In genomic region chr5:144100149-144100935, GRCm38 (mm10) we compare ENCODE assay signal across 8 mouse cellular contexts. TPM values are rescaled to one million over a fixed set of nuclear protein-coding genes. Genes with fewer than 3 reads are reported as not detected.
A peak's percentile ranks its signal among the peaks of the same experiment; 100 is the strongest.
DNase-seq lines count a peak whose midpoint lies in the region; ATAC-seq and TF ChIP-seq lines count a peak whose summit lies in the region.

Gene Lmtk2, plus strand, starts transcription at chr5:144100436.

- peak; percentile 76; the same call in 1 of the 2 replicates for TF ChIP-seq POLR2A in liver, adult 2 months (IDR thresholded peaks at IDR 0.05; ENCODE audit: extremely low read depth, insufficient read depth, low read length)
- TF ChIP-seq POLR2A in myocyte (IDR thresholded peaks at IDR 0.05; ENCODE audit: insufficient read length, low read depth): peak; percentile 96

- H3K79me2 ChIP-seq in liver, adult 2 months (ENCODE audit: control insufficient read depth, insufficient read depth, low read length): peaks cover 13% of the 10 kb centered on the region; the same call in 1 of the 2 replicates
- H3K79me2 ChIP-seq in myocyte (ENCODE audit: control insufficient read depth, insufficient read depth): peaks cover 17% of the 10 kb centered on the region

- no peaks in the 10 kb centered on the region for H3K9me3 ChIP-seq in heart, embryonic 11.5 days (replicated peaks; ENCODE audit: control insufficient read depth, low read length)
- no peaks in the 10 kb centered on the region for H3K9me3 ChIP-seq in kidney, embryonic 16.5 days (ENCODE audit: low read length)

- H3K4me1 ChIP-seq in heart, embryonic 11.5 days (ENCODE audit: control insufficient read depth, insufficient read depth, low read length): peaks cover 15% of the 10 kb centered on the region
- H3K4me1 ChIP-seq in kidney, embryonic 16.5 days (ENCODE audit: insufficient read depth, low read length): peaks cover 18% of the 10 kb centered on the region
- no peaks in the 10 kb centered on the region for H3K4me1 ChIP-seq in liver, adult 2 months (ENCODE audit: control insufficient read depth, insufficient read depth, low read length)

- no peaks in the 10 kb centered on the region for H3K36me3 ChIP-seq in heart, embryonic 11.5 days (ENCODE audit: control insufficient read depth, insufficient read depth, low read length)
- H3K36me3 ChIP-seq in kidney, embryonic 16.5 days (ENCODE audit: insufficient read depth, low read length): no peaks in the 10 kb centered on the region
- no peaks in the 10 kb centered on the region for H3K36me3 ChIP-seq in liver, adult 2 months (ENCODE audit: control insufficient read depth, insufficient read depth, low read length)
- H3K36me3 ChIP-seq in myocyte (ENCODE audit: control insufficient read depth, insufficient read depth): no peaks in the 10 kb centered on the region
- H3K36me3 ChIP-seq in splenic B cell, adult 2 months (ENCODE audit: control insufficient read depth, insufficient read depth, low read length, poor library complexity, severe bottlenecking): no peaks in the 10 kb centered on the region

- ATAC-seq in erythroblast, adult 5-6 weeks (replicated peaks; ENCODE audit: low FRiP score, poor library complexity, severe bottlenecking): peak; percentile 99
- peak; percentile 99 for ATAC-seq in heart, embryonic 11.5 days (replicated peaks; ENCODE audit: insufficient number of reproducible peaks, low FRiP score, low TSS enrichment)
- ATAC-seq in kidney, embryonic 16.5 days (ENCODE audit: low FRiP score, low TSS enrichment): peak; percentile 98

- DNase-seq in B cell, adult 2 months: peak; percentile 96 to 97
- DNase-seq in brain, adult 2 months (ENCODE audit: low read depth, low spot score): peak; percentile 98
- peak; percentile 80 for DNase-seq in liver, adult 2 months (ENCODE audit: extremely low read depth, low read depth, low spot score)
- peak; percentile 97 for DNase-seq in splenic B cell, adult 2 months (ENCODE audit: low read depth, low spot score)

- WGBS in heart, embryonic 11.5 days (ENCODE audit: insufficient replicate concordance): under 1% methylated on average over 76 of the region's 90 CpGs
- WGBS in kidney, embryonic 16.5 days: under 1% methylated on average over 68 of the region's 90 CpGs
- WGBS in liver, adult 2 months: under 1% methylated on average over 87 of the region's 90 CpGs

- peak; percentile 89 for TF ChIP-seq CTCF in liver, adult 2 months (IDR thresholded peaks at IDR 0.05; ENCODE audit: low read depth, low read length)

- H3K4me2 ChIP-seq in heart, embryonic 11.5 days: peak within 1 kb of the TSS; percentile 70
- H3K4me2 ChIP-seq in kidney, embryonic 16.5 days (replicated peaks; ENCODE audit: low read depth, low read length): peak within 1 kb of the TSS; percentile 83
- H3K4me2 ChIP-seq in myocyte (ENCODE audit: low read depth): peak within 1 kb of the TSS; percentile 79

- peak within 1 kb of the TSS; percentile 76 for H3K27ac ChIP-seq in heart, embryonic 11.5 days (ENCODE audit: low read depth, low read length)
- peak within 1 kb of the TSS; percentile 78 for H3K27ac ChIP-seq in kidney, embryonic 16.5 days (ENCODE audit: low read length)
- 0 out of 2 replicates have a peak within 1 kb of the TSS, but pooled peaks have one; percentile 24 for H3K27ac ChIP-seq in liver, adult 2 months (replicated peaks; ENCODE audit: insufficient read depth, low read depth, low read length)

- peak within 1 kb of the TSS; percentile 100 for H3K4me3 ChIP-seq in heart, embryonic 11.5 days (ENCODE audit: low read depth, low read length)
- H3K4me3 ChIP-seq in kidney, embryonic 16.5 days (ENCODE audit: low read length): peak within 1 kb of the TSS; percentile 99
- H3K4me3 ChIP-seq in liver, adult 2 months (ENCODE audit: insufficient read depth, low read depth, low read length): peak within 1 kb of the TSS; percentile 91
- peak within 1 kb of the TSS; percentile 26 for H3K4me3 ChIP-seq in myocyte

- H3ac ChIP-seq in myocyte (ENCODE audit: control insufficient read depth, insufficient read length): peak within 1 kb of the TSS; percentile 89

- H3K27me3 ChIP-seq in heart, embryonic 11.5 days (ENCODE audit: control insufficient read depth, insufficient read depth, low read length): 0 out of 2 replicates have a peak, but pooled peaks cover 3% of the 10 kb centered on the region
- no peaks in the 10 kb centered on the region for H3K27me3 ChIP-seq in kidney, embryonic 16.5 days (ENCODE audit: insufficient read depth, low read length)
- no peaks in the 10 kb centered on the region for H3K27me3 ChIP-seq in liver, adult 2 months (ENCODE audit: control insufficient read depth, insufficient read depth, low read length)
- H3K27me3 ChIP-seq in myocyte (ENCODE audit: control insufficient read depth, insufficient read depth, insufficient read length): peaks cover 18% of the 10 kb centered on the region
- H3K27me3 ChIP-seq in splenic B cell, adult 2 months (ENCODE audit: control insufficient read depth, insufficient read depth, low read length, poor library complexity, severe bottlenecking): no peaks in the 10 kb centered on the region

- H3K9ac ChIP-seq in heart, embryonic 11.5 days (ENCODE audit: low read depth, low read length): peak within 1 kb of the TSS; percentile 91
- peak within 1 kb of the TSS; percentile 93 for H3K9ac ChIP-seq in kidney, embryonic 16.5 days (replicated peaks; ENCODE audit: low read length)
- peak within 1 kb of the TSS; percentile 94 for H3K9ac ChIP-seq in liver, adult 2 months (ENCODE audit: low read depth, low read length)

TF ChIP-seq in myocyte, 11 proteins besides CTCF, POLR2A, EP300 and RAD21:
- TF ChIP-seq TCF3 (IDR thresholded peaks at IDR 0.05; ENCODE audit: insufficient read length, low read depth) (no peak), MYOD1 (IDR thresholded peaks at IDR 0.05; ENCODE audit: control insufficient read depth in 1 of 3, insufficient read length in 2 of 3, low read depth in 2 of 3) (peak in 2 of 3 experiments; percentile 30 to 35), REST (IDR thresholded peaks at IDR 0.05; ENCODE audit: insufficient read depth, insufficient read length) (no peak), SRF (IDR thresholded peaks at IDR 0.05; ENCODE audit: control insufficient read depth, insufficient read length, low read depth) (peak; percentile 85), USF1 (IDR thresholded peaks at IDR 0.05; ENCODE audit: low read depth) (peak; percentile 77), MAX (IDR thresholded peaks at IDR 0.05; ENCODE audit: low read depth) (no peak), MYOG (IDR thresholded peaks at IDR 0.05; ENCODE audit: control insufficient read depth in 1 of 3, insufficient read depth in 1 of 3, insufficient read length in 2 of 3, low read depth in 2 of 3) (peak in 2 of 3 experiments; percentile 8 to 46), CEBPB (IDR thresholded peaks at IDR 0.05; ENCODE audit: insufficient read depth, poor library complexity, severe bottlenecking) (no peak), E2F4 (IDR thresholded peaks at IDR 0.05; ENCODE audit: insufficient read depth) (peak; percentile 24), TCF12 (IDR thresholded peaks at IDR 0.05; ENCODE audit: insufficient read depth, poor library complexity, severe bottlenecking) (no peak), POLR2AphosphoS2 (IDR thresholded peaks at IDR 0.05; ENCODE audit: insufficient read length, low read depth) (peak; percentile 87)

RNA-seq across cellular contexts. Expression of gene Lmtk2, which starts in this region (rescaled TPM):
- 7.5 and 8.2 TPM in 2 replicates for total RNA-seq in erythroblast, adult 5-6 weeks (2015; ENCODE audit: low replicate concordance)
- 10.3 and 11.6 TPM in 2 replicates for total RNA-seq in erythroblast, adult 5-6 weeks (2017; ENCODE audit: low replicate concordance)
- polyA plus RNA-seq in heart, embryonic 11.5 days (2014; fragmentation: Nextera tagmentation; extraction: Ambion mirVana): 5.1 and 5.2 TPM in 2 replicates
- polyA plus RNA-seq in kidney, embryonic 16.5 days (2015; fragmentation: Nextera tagmentation; extraction: Ambion mirVana): 5.6 and 6.5 TPM in 2 replicates
- 4.0 and 6.1 TPM in 2 replicates for total RNA-seq in liver, adult 2 months (2014; rRNA removed)
- polyA plus RNA-seq in liver, adult 2 months (2012; rRNA removed): 4.6 and 4.7 TPM in 2 replicates
- 4.7 TPM for polyA plus RNA-seq in myocyte (2012; fragmentation: generic; extraction: Trizol)

Comparison
In these comparisons a context has a peak if more than half of its experiments do, and no peak if none do; other contexts are left out.
1. Peak in every context shown above with its lines: DNase-seq, ATAC-seq, H3K4me3 ChIP-seq and H3K27ac ChIP-seq.
2. H3K27ac ChIP-seq: peak in every context shown above with its lines; median percentile 78 in kidney, embryonic 16.5 days; 76 in heart, embryonic 11.5 days; 24 in liver, adult 2 months.
3. H3K4me3 ChIP-seq: peak in every context shown above with its lines; median percentile 100 in heart, embryonic 11.5 days; 99 in kidney, embryonic 16.5 days; 91 in liver, adult 2 months; 26 in myocyte.